Mouse (Mus musculus): ENCODE measurements around the gene Csmd2.
"Not testable (repeated sequence)": the region's sequence is repeated elsewhere in the genome, so short reads cannot be mapped to it uniquely, and the experiment has no call there.

The Csmd2 gene

GRCm38 (mm10) chr4:128489521-128490100 lies 502.0 kb downstream of the Csmd2 start:
- DNase-seq (ENCODE audit: low read depth), result no peak

DNA sequence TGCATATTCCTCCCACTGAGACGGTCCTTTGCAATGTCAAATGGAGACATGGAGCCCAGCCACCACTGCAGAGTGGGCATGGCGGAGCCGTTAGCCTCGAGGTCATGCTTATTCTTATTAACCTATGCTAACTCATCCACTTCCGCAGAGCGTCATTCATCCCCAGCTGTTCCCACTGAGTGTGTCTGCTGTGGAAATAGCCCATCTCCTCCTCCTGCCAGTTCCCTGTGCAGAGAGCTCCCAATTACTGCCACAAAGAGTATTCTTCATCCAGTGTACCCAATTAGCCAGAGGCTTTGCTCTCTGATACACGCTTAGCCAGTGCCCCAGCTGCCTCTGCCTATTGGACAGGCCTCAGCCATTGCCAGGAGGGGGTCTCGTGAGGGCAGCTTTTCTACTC lies 504.4 kb downstream of the Csmd2 start:
- DNase-seq (ENCODE audit: low read depth), result no peak

DNA sequence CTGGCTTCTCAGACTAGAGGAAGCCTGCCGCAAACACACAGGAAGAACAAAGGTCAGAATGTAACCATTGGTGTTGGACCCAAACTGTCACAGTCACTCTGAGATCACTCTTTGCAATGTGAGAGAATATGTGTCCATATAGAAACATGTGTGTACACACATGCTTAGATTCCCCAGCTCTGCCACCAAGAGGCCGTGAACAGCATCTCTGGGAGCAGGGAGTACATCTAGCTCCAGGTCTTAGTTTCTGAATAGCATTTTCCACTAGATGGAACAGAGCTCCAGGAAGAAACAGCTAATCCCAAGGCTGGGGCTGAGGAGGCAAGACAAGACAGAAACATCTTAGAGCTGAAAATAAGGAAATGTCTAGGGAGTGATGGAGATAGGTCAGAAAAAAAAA lies 512.3 kb downstream of the Csmd2 start:
- DNase-seq (ENCODE audit: low read depth), result no peak

DNA sequence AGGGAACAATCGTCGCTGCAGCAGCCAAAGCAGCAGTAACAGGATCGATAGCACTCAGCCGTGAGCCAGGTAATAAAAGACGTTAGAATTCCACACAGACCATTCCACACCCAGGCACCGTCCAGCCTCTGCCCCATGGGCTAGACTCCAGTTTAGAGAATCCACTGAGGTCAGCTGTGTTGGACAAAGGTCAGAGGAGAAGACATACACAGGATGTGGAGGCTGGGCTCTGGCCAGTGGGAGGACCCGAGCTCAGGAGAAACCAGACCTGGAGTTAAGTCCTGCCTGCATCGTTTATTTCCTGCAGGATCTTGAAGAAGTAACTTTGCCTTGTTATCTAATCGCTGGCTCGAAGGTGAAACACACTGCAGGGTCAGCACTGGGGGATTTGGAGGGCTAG lies 519.2 kb downstream of the Csmd2 start:
- no peak for DNase-seq (ENCODE audit: low read depth)

DNA sequence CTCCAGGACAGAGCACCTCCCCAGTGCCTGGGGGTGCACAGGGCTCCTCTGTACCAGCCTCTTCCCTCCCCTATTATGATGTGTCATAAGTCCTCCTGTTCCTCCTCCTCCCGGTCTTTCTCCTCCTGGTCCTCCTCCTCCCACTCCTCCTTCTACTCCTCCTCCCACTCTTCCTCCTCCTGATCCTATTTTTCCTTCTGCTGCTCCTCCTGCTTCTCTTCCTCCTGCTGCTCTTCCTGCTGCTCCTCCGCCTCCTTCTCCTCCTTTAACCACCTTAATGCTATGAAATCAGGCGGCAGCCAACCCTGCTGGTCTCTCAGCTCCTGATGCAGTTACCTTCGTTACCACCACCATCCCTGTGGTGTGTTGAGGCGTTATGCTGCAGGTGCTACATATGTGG lies 522.2 kb downstream of the Csmd2 start:
- DNase-seq (ENCODE audit: low read depth), result no peak

DNA sequence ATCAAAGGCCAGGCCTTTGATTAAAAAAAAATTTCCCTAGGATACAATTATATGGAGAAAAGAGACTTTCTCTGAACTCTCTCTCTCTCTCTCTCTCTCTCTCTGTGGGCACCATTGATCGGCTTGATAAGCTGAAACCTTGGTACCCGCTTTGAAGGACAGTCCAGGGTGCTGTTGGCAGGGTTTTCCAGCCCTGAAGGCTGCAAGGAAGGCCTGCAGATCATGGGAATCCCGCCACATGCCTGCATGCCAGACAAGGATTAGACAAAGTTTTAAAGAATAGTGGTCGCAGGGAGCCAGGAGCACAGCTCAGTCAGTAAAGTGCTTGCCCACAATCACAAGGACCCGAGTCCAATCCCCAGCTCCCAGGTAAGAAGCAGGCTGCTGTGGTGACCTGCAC lies 526.8 kb downstream of the Csmd2 start:
- no peak for DNase-seq (ENCODE audit: low read depth)

- DNase-seq (ENCODE audit: low read depth), result no peak
Measured at GRCm38 (mm10) chr4:128521276-128521675, 533.6 kb downstream of the Csmd2 start.

- no peak for DNase-seq (ENCODE audit: low read depth)
Measured at GRCm38 (mm10) chr4:128543378-128543777, 555.7 kb downstream of the Csmd2 start.

DNA sequence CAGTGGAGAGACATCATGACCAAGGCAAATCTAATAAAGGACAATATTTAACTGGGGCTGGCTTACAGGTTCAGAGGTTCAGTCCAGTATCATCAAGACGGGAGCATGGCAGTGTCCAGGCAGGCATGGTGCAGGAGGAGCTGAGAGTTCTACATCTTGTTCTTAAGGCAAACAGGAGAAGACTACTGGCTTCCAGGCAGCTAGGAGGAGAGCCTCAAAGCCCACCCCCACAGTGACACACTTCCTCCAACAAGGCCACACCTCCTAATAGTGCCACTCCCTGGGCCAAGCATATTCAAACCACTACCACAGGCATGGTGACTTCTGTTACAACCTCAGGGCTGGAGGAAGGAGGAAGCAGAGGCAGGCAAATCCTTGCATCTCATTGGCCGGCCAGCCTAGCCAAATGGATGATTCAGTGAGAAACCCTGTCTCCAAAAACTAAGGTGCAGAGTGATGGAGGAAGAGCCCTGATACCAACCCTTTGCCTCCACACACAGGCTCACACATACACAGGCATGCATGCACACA lies 556.4 kb downstream of the Csmd2 start:
- not testable (repeated sequence) for DNase-seq (ENCODE audit: low read depth)

- DNase-seq (ENCODE audit: low read depth), result no peak
Measured at GRCm38 (mm10) chr4:128550756-128551155, 563.1 kb downstream of the Csmd2 start.

- DNase-seq (ENCODE audit: low read depth), result no peak
Measured at GRCm38 (mm10) chr4:128554198-128554597, 566.5 kb downstream of the Csmd2 start.

- no peak for DNase-seq (ENCODE audit: low read depth)
Measured at GRCm38 (mm10) chr4:128560327-128560726, 572.7 kb downstream of the Csmd2 start.

GRCm38 (mm10) chr4:128575811-128576210 lies 588.2 kb downstream of the Csmd2 start:
- DNase-seq (ENCODE audit: low read depth), result peak; percentile 21

GRCm38 (mm10) chr4:128579182-128579581 lies 591.5 kb downstream of the Csmd2 start:
- DNase-seq (ENCODE audit: low read depth), result no peak

DNA sequence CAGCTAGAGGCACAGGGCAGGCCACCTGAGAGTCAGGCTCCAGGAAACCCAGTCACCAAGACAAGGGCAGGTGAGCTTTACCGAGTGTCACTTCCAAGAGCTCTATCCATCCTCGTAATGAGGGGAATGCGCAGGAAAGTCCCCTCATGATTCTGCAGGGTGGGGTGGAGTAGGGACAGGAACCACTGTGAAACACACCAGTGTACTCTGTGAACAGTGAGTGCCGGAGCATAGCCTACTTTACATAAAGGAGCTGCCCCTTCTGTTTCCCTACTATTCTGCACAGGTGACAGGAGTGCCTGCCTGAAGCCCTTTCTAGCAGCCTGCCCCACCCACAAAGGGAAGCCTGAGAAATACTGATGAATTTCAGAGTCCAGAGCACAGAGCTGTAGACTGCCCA lies 605.6 kb downstream of the Csmd2 start:
- DNase-seq (ENCODE audit: low read depth), result no peak

- DNase-seq (ENCODE audit: low read depth), result no peak
Measured at GRCm38 (mm10) chr4:128594062-128594461, 606.4 kb downstream of the Csmd2 start.

- no peak for DNase-seq (ENCODE audit: low read depth)
Measured at GRCm38 (mm10) chr4:128597801-128598560, 610.3 kb downstream of the Csmd2 start.

DNA sequence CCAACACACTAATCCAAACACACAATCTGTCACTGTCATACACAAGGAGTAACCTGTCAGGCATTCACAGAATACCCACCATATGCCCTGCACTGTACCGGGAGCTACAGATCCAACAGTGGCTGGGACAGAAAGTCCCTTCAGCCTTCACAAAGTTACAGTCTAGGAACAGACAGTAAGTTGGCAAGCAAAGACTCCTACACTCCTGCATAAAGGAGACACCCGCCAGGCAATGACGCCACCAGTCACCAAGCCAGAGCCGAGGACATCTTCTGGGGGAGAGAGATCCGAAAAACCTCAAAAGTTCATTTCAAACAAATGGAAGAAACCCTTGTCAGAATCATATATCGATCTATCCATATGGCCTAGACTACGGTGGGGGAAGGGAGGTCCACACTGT lies 618.9 kb downstream of the Csmd2 start:
- no peak for DNase-seq (ENCODE audit: low read depth)

GRCm38 (mm10) chr4:128607661-128608060 lies 620.0 kb downstream of the Csmd2 start:
- no peak for DNase-seq (ENCODE audit: low read depth)

- DNase-seq (ENCODE audit: low read depth), result no peak
Measured at GRCm38 (mm10) chr4:128609276-128609924, 621.7 kb downstream of the Csmd2 start.

GRCm38 (mm10) chr4:128609925-128610402 lies 622.3 kb downstream of the Csmd2 start, which contains the start of gene Zscan20:
Zscan20 (minus strand) TSS chr4:128610098.
- DNase-seq (ENCODE audit: low read depth), result peak; percentile 96

DNA sequence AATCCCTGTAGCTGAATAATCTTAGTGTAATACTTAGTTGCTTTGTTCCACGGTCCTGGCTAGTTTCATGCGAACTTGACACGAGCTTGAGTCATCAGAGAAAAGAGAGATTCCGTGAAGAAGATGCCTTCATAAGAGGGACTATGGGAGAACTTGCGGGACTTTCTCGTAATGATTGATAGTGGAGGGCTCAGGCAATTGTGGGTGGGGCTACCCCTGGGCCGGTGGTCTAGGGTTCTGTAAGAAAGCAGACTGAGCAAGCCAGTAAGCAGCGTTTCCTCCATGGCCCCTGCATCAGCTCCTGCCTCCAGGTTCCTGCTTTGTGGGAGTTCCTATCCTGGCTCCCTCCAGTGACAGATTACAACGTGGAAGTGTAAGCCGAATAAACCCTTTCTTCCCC lies 623.0 kb downstream of the Csmd2 start:
- no peak for DNase-seq (ENCODE audit: low read depth)

- DNase-seq (ENCODE audit: low read depth), result not testable (repeated sequence)
Measured at GRCm38 (mm10) chr4:128611726-128612125, 624.1 kb downstream of the Csmd2 start.

All from fibroblast of lung, adult 2 months (primary cell).